Mouse (Mus musculus) liver, postnatal 0 days (tissue): ENCODE measurements around the gene Rprd2.

ENCODE experiments used
- CTCF ChIP-seq: sonication (generic); IDR thresholded peaks from 2 replicates; pipeline ENCODE4 v1.5.1; 2016; ENCODE audit warnings: antibody characterized with exemption, low read depth
- EP300 ChIP-seq: IDR thresholded peaks from 2 replicates; pipeline ENCODE4 v1.6.1; 2016; ENCODE audit warnings: antibody characterized with exemption, low read depth, mild to moderate bottlenecking

DNA sequence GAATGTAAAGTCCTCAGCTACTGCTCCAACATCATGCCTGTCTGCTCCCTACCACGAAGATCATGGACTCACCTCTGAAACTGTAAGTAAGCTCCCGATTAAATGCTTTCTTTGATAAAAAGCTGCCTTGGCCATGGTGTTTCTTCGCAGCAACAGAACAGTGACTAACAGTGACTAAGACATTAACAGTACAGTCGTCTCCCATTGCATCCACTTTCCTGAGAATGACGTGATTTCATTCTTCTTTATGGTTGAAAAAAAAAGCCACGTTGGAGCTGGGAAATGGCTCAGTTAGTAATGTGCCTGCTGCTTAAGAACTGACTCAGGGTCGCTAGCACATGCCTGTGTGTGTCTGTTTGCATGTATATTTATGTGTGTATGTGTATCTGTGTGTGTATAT, 92.8 kb downstream of the Rprd2 start:
- TF ChIP-seq EP300: no peak
- TF ChIP-seq CTCF: no peak
